Mouse (Mus musculus) Muller cell, postnatal 12 days (primary cell): ENCODE measurements around the gene Gm595.
A peak's percentile ranks its signal among the peaks of the same experiment; 100 is the strongest.

Experiments used
- DNase-seq: peaks from one replicate; pipeline ENCODE4 v3.0.0-alpha.2; 2015; ENCODE audit errors: inconsistent ontology term

Gm595 gene

GRCm38 (mm10) chrX:48877613-48878012 lies at the start of gene Gm595:
TSS of gene Gm595 (minus strand) at chrX:48877713.
- no peak for DNase-seq

GRCm38 (mm10) chrX:48908421-48908820 lies 30.9 kb upstream of the Gm595 start:
- DNase-seq = no peak

GRCm38 (mm10) chrX:48903744-48904143 lies 26.2 kb upstream of the Gm595 start:
- no peak for DNase-seq

GRCm38 (mm10) chrX:48899555-48899954 lies 22.0 kb upstream of the Gm595 start:
- DNase-seq = peak; percentile 19

- DNase-seq = no peak
Observed at GRCm38 (mm10) chrX:48896803-48897202, 19.3 kb upstream of the Gm595 start.

- no peak for DNase-seq
Observed at GRCm38 (mm10) chrX:48893946-48894345, 16.4 kb upstream of the Gm595 start.

- DNase-seq = no peak
Observed at GRCm38 (mm10) chrX:48890259-48890658, 12.7 kb upstream of the Gm595 start.

GRCm38 (mm10) chrX:48884615-48885014 lies 7.1 kb upstream of the Gm595 start:
- DNase-seq = no peak
